Mouse (Mus musculus): ENCODE measurements around the gene Sptlc2. TPM values are rescaled to one million over a fixed set of nuclear protein-coding genes. Genes with fewer than 3 reads are reported as not detected.
"Not testable (repeated sequence)": the region's sequence is repeated elsewhere in the genome, so short reads cannot be mapped to it uniquely, and the experiment has no call there.

Gene Sptlc2
- polyA plus RNA-seq, 1 experiment: 44.7 TPM

GRCm38 (mm10) chr12:87282743-87283142 lies 105.4 kb downstream of the Sptlc2 start:
- H3K79me3 ChIP-seq (ENCODE audit: low read depth): no peaks in the 10 kb centered on the region
- H3K27me3 ChIP-seq (ENCODE audit: control insufficient read depth, insufficient read depth, insufficient read length): no peaks in the 10 kb centered on the region
- no peak for TF ChIP-seq CTCF (IDR thresholded peaks at IDR 0.05; ENCODE audit: control insufficient read depth, insufficient read depth, insufficient read length)
- no peak for TF ChIP-seq USF1 (IDR thresholded peaks at IDR 0.05; ENCODE audit: low read depth)
- TF ChIP-seq MAX (IDR thresholded peaks at IDR 0.05): no peak
- TF ChIP-seq CEBPB (IDR thresholded peaks at IDR 0.05; ENCODE audit: low read depth): no peak
- TF ChIP-seq MYOD1 (IDR thresholded peaks at IDR 0.05; ENCODE audit: control insufficient read depth, insufficient read length, low read depth): no peak
- TF ChIP-seq FOSL1 (IDR thresholded peaks at IDR 0.05; ENCODE audit: insufficient read depth, low read length, poor library complexity, severe bottlenecking): no peak
- TF ChIP-seq MYOG (IDR thresholded peaks at IDR 0.05; ENCODE audit: control insufficient read depth, extremely low read depth, insufficient read length): no peak
- no peaks in the 10 kb centered on the region for H3K36me3 ChIP-seq (ENCODE audit: control insufficient read depth, insufficient read depth)
- no peak overlapping the region for H3ac ChIP-seq (ENCODE audit: control insufficient read depth, insufficient read length, low read depth)
- no peak overlapping the region for H3K4me3 ChIP-seq (ENCODE audit: insufficient read depth, poor library complexity, severe bottlenecking)
- H3K79me2 ChIP-seq (ENCODE audit: control insufficient read depth, insufficient read depth): no peaks in the 10 kb centered on the region

GRCm38 (mm10) chr12:87281766-87282165 lies 106.4 kb downstream of the Sptlc2 start:
- peaks cover 1% of the 10 kb centered on the region for H3K36me3 ChIP-seq (ENCODE audit: control insufficient read depth, insufficient read depth)
- H3K27me3 ChIP-seq (ENCODE audit: control insufficient read depth, insufficient read depth, insufficient read length): no peaks in the 10 kb centered on the region
- no peaks in the 10 kb centered on the region for H3K79me3 ChIP-seq (ENCODE audit: low read depth)
- H3K79me2 ChIP-seq (ENCODE audit: control insufficient read depth, insufficient read depth): no peaks in the 10 kb centered on the region
- no peak overlapping the region for H3K4me3 ChIP-seq (ENCODE audit: insufficient read depth, poor library complexity, severe bottlenecking)
- no peak overlapping the region for H3ac ChIP-seq (ENCODE audit: control insufficient read depth, insufficient read length, low read depth)
- TF ChIP-seq FOSL1 (IDR thresholded peaks at IDR 0.05; ENCODE audit: insufficient read depth, low read length, poor library complexity, severe bottlenecking) (no peak), CTCF (IDR thresholded peaks at IDR 0.05; ENCODE audit: control insufficient read depth, insufficient read depth, insufficient read length) (no peak), MAX (IDR thresholded peaks at IDR 0.05) (no peak), CEBPB (IDR thresholded peaks at IDR 0.05; ENCODE audit: low read depth) (no peak), MYOG (IDR thresholded peaks at IDR 0.05; ENCODE audit: control insufficient read depth, extremely low read depth, insufficient read length) (no peak), MYOD1 (IDR thresholded peaks at IDR 0.05; ENCODE audit: control insufficient read depth, insufficient read length, low read depth) (no peak), USF1 (IDR thresholded peaks at IDR 0.05; ENCODE audit: low read depth) (no peak)

- Histone ChIP-seq H3K79me2 (ENCODE audit: control insufficient read depth, insufficient read depth) (no peaks in the 10 kb centered on the region), H3K36me3 (ENCODE audit: control insufficient read depth, insufficient read depth) (peaks cover 20% of the 10 kb centered on the region), H3ac (ENCODE audit: control insufficient read depth, insufficient read length, low read depth) (no peak overlapping the region), H3K79me3 (ENCODE audit: low read depth) (no peaks in the 10 kb centered on the region), H3K27me3 (ENCODE audit: control insufficient read depth, insufficient read depth, insufficient read length) (no peaks in the 10 kb centered on the region), H3K4me3 (ENCODE audit: insufficient read depth, poor library complexity, severe bottlenecking) (no peak overlapping the region)
- no peak for TF ChIP-seq MYOG (IDR thresholded peaks at IDR 0.05; ENCODE audit: control insufficient read depth, extremely low read depth, insufficient read length)
- TF ChIP-seq FOSL1 (IDR thresholded peaks at IDR 0.05; ENCODE audit: insufficient read depth, low read length, poor library complexity, severe bottlenecking): no peak
- TF ChIP-seq MYOD1 (IDR thresholded peaks at IDR 0.05; ENCODE audit: control insufficient read depth, insufficient read length, low read depth): no peak
- no peak for TF ChIP-seq USF1 (IDR thresholded peaks at IDR 0.05; ENCODE audit: low read depth)
- TF ChIP-seq MAX (IDR thresholded peaks at IDR 0.05): no peak
- TF ChIP-seq CTCF (IDR thresholded peaks at IDR 0.05; ENCODE audit: control insufficient read depth, insufficient read depth, insufficient read length): no peak
- no peak for TF ChIP-seq CEBPB (IDR thresholded peaks at IDR 0.05; ENCODE audit: low read depth)
These were observed 108.3 kb downstream of the Sptlc2 start for GRCm38 (mm10) chr12:87279879-87280278.

- TF ChIP-seq MAX (IDR thresholded peaks at IDR 0.05): no peak
- no peak for TF ChIP-seq FOSL1 (IDR thresholded peaks at IDR 0.05; ENCODE audit: insufficient read depth, low read length, poor library complexity, severe bottlenecking)
- TF ChIP-seq CEBPB (IDR thresholded peaks at IDR 0.05; ENCODE audit: low read depth): no peak
- no peak for TF ChIP-seq MYOG (IDR thresholded peaks at IDR 0.05; ENCODE audit: control insufficient read depth, extremely low read depth, insufficient read length)
- H3K4me3 ChIP-seq (ENCODE audit: insufficient read depth, poor library complexity, severe bottlenecking): no peak overlapping the region
- no peak overlapping the region for H3ac ChIP-seq (ENCODE audit: control insufficient read depth, insufficient read length, low read depth)
These were observed 108.8 kb downstream of the Sptlc2 start for GRCm38 (mm10) chr12:87279350-87279749.

GRCm38 (mm10) chr12:87278118-87278730 lies 109.9 kb downstream of the Sptlc2 start:
- Histone ChIP-seq H3K79me2 (ENCODE audit: control insufficient read depth, insufficient read depth) (no peaks in the 10 kb centered on the region), H3K27me3 (ENCODE audit: control insufficient read depth, insufficient read depth, insufficient read length) (no peaks in the 10 kb centered on the region), H3K79me3 (ENCODE audit: low read depth) (no peaks in the 10 kb centered on the region), H3K36me3 (ENCODE audit: control insufficient read depth, insufficient read depth) (peaks cover 36% of the 10 kb centered on the region), H3ac (ENCODE audit: control insufficient read depth, insufficient read length, low read depth) (no peak overlapping the region), H3K4me3 (ENCODE audit: insufficient read depth, poor library complexity, severe bottlenecking) (no peak overlapping the region)
- TF ChIP-seq USF1 (IDR thresholded peaks at IDR 0.05; ENCODE audit: low read depth) (peak; percentile 30), CEBPB (IDR thresholded peaks at IDR 0.05; ENCODE audit: low read depth) (no peak)

More at GRCm38 (mm10) chr12:87279350-87279749, 108.8 kb downstream of the Sptlc2 start:
- H3K36me3 ChIP-seq (ENCODE audit: control insufficient read depth, insufficient read depth): peaks cover 25% of the 10 kb centered on the region
- H3K79me2 ChIP-seq (ENCODE audit: control insufficient read depth, insufficient read depth): no peaks in the 10 kb centered on the region
- no peaks in the 10 kb centered on the region for H3K27me3 ChIP-seq (ENCODE audit: control insufficient read depth, insufficient read depth, insufficient read length)
- H3K79me3 ChIP-seq (ENCODE audit: low read depth): no peaks in the 10 kb centered on the region

GRCm38 (mm10) chr12:87277251-87277650 lies 110.9 kb downstream of the Sptlc2 start:
- not testable (repeated sequence) for H3K79me3 ChIP-seq (ENCODE audit: low read depth); H3K27me3 ChIP-seq (ENCODE audit: control insufficient read depth, insufficient read depth, insufficient read length); H3K4me3 ChIP-seq (ENCODE audit: insufficient read depth, poor library complexity, severe bottlenecking); H3K79me2 ChIP-seq (ENCODE audit: control insufficient read depth, insufficient read depth); H3ac ChIP-seq (ENCODE audit: control insufficient read depth, insufficient read length, low read depth)
- H3K36me3 ChIP-seq (ENCODE audit: control insufficient read depth, insufficient read depth): peaks cover 46% of the 10 kb centered on the region
